Mouse (Mus musculus) liver, embryonic 14.5 days (tissue): ENCODE measurements around the gene Shisa6. TPM values are rescaled to one million over a fixed set of nuclear protein-coding genes. Genes with fewer than 3 reads are reported as not detected.

ENCODE experiments used
- ATAC-seq: fragments of 200-750 bp; cut with Nextera tagmentation; 2 replicates; pipeline ENCODE4 v1.8.0; 2017; ENCODE audit warnings: moderate number of reproducible peaks, mild to moderate bottlenecking, moderate library complexity; ENCODE audit not compliant: insufficient read depth
- DNase-seq, 3 experiments: peaks; one replicate each; pipeline ENCODE4 v3.0.0-alpha.2; 2012 to 2013; ENCODE audit warnings: low read depth in 3 of 3, low spot score in 3 of 3
- H3K27ac ChIP-seq: fragments of 300-500 bp; sonication (generic); 2 replicates; pipeline ENCODE4 v1.5.1; 2014; ENCODE audit warnings: moderate library complexity, mild to moderate bottlenecking, control low read depth, inconsistent platforms
- H3K27me3 ChIP-seq: fragments of 300-500 bp; sonication (generic); 2 replicates; pipeline ENCODE4 v1.6.1; 2014; ENCODE audit warnings: mild to moderate bottlenecking, low read length, moderate library complexity; ENCODE audit not compliant: control insufficient read depth, insufficient read depth
- H3K36me3 ChIP-seq: fragments of 300-500 bp; sonication (generic); replicated peaks from 2 replicates; pipeline ENCODE4 v1.6.1; 2014; ENCODE audit warnings: low read depth; ENCODE audit not compliant: control insufficient read depth, insufficient read depth
- H3K4me1 ChIP-seq, 2 experiments: fragments of 200-500 bp in 1 of 2; fragments of 300-500 bp in 1 of 2; sonication (generic) in 1 of 2; replicated peaks; 2 replicates each; pipeline ENCODE4 v1.6.1; 2012 to 2014; ENCODE audit warnings: antibody characterized with exemption in 1 of 2, inconsistent platforms in 1 of 2, low read length in 1 of 2; ENCODE audit not compliant: control insufficient read depth in 2 of 2, insufficient read depth in 2 of 2
- H3K4me2 ChIP-seq: fragments of 300-500 bp; sonication (generic); 2 replicates; pipeline ENCODE4 v1.6.1; 2014; ENCODE audit warnings: low read depth, mild to moderate bottlenecking, control low read depth, moderate library complexity
- H3K4me3 ChIP-seq, 2 experiments: fragments of 200-500 bp in 1 of 2; fragments of 300-500 bp in 1 of 2; sonication (generic) in 1 of 2; 2 replicates each; pipeline ENCODE4 v1.5.1; 2012 to 2014; ENCODE audit warnings: low read depth in 2 of 2, low read length in 2 of 2, mild to moderate bottlenecking in 2 of 2, control low read depth in 1 of 2, inconsistent platforms in 1 of 2, moderate library complexity in 1 of 2; ENCODE audit not compliant: insufficient read depth in 1 of 2
- H3K9ac ChIP-seq: fragments of 300-500 bp; sonication (generic); replicated peaks from 2 replicates; pipeline ENCODE4 v1.6.1; 2014; ENCODE audit warnings: mild to moderate bottlenecking, control low read depth, moderate library complexity
- H3K9me3 ChIP-seq: fragments of 300-500 bp; sonication (generic); 2 replicates; pipeline ENCODE4 v1.6.1; 2016; ENCODE audit warnings: low read length, mixed read lengths; ENCODE audit not compliant: control insufficient read depth
- CTCF ChIP-seq: IDR thresholded peaks from 2 replicates; pipeline ENCODE4 v1.5.1; 2016; ENCODE audit warnings: antibody characterized with exemption, low read depth, control low read depth
- EP300 ChIP-seq: IDR thresholded peaks from 2 replicates; pipeline ENCODE4 v1.6.1; 2016; ENCODE audit warnings: antibody characterized with exemption, low read depth
- WGBS: fragments of 180-500 bp; shearing (Covaris S2); extraction: QIAGEN DNeasy Blood & Tissue Kit; methylation state at CpG from one replicate; pipeline ENCODE4 v1.1.7; 2014; ENCODE audit not compliant: insufficient replicate concordance; 5-methylcytosine and 5-hydroxymethylcytosine counted together
- polyA plus RNA-seq, 2 experiments: library from polyadenylated mRNA; depleted of rRNA in 1 of 2; stranded (reverse) in 1 of 2; unstranded in 1 of 2; fragments of >200 nt; fragmentation: Nextera tagmentation in 1 of 2; extraction: Ambion mirVana in 1 of 2; gene quantifications; 2 replicates each; pipeline versions ENCODE4 v1.2.1 to v1.2.3; 2012 to 2014

Gene Shisa6
- polyA plus RNA-seq, 2 experiments, result under 0.01 TPM; not detected in 1

GRCm38 (mm10) chr11:66522376-66522775 lies 3.4 kb downstream of the Shisa6 start:
- Histone ChIP-seq H3K9me3 (no peaks in the 10 kb centered on the region), H3K9ac (no peak overlapping the region), H3K4me1 (no peaks in the 10 kb centered on the region), H3K4me2 (no peak overlapping the region), H3K36me3 (no peaks in the 10 kb centered on the region), H3K4me3 (no peak overlapping the region), H3K27me3 (peaks cover 39% of the 10 kb centered on the region), H3K27ac (no peak overlapping the region)
- DNase-seq (no peak), ATAC-seq (no peak)
- TF ChIP-seq EP300 (no peak), CTCF (no peak)
- WGBS, result 39% methylated on average over 4 of the region's 4 CpGs

DNA sequence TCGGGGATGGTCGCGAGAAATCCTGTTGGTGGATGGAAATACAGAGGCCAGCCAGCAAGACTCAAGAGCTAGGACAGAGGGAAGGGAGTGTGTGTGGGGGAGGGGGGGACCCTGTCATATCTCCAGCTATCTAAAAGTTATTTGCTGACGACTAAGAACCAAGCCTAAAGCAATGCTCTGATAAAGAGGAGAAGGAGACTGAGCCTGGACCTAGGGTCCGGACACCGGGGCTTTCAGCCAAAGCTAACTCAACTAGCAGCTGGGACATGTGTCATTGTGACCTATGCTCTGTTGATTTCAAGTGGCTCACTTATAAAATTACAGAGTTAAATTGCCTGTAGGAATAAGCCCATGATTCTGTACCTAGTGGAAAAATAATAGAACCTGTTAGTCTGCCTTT lies 6.4 kb downstream of the Shisa6 start:
- no peak for TF ChIP-seq EP300
- TF ChIP-seq CTCF, result no peak
- peaks cover 10% of the 10 kb centered on the region for H3K27me3 ChIP-seq
- DNase-seq, result no peak
- H3K27ac ChIP-seq, result no peak overlapping the region
- H3K4me1 ChIP-seq, result no peaks in the 10 kb centered on the region
- WGBS, result 69% methylated on average over 6 of the region's 6 CpGs
- no peaks in the 10 kb centered on the region for H3K36me3 ChIP-seq
- H3K9me3 ChIP-seq, result no peaks in the 10 kb centered on the region
- H3K9ac ChIP-seq, result no peak overlapping the region
- H3K4me3 ChIP-seq, result no peak overlapping the region
- H3K4me2 ChIP-seq, result no peak overlapping the region
- ATAC-seq, result no peak

- ATAC-seq, result no peak
- no peak overlapping the region for H3K4me3 ChIP-seq
- no peak overlapping the region for H3K27ac ChIP-seq
- no peak overlapping the region for H3K4me2 ChIP-seq
- no peak for DNase-seq
- no peaks in the 10 kb centered on the region for H3K9me3 ChIP-seq
- no peak overlapping the region for H3K9ac ChIP-seq
- no peaks in the 10 kb centered on the region for H3K27me3 ChIP-seq
- 55% methylated on average over 5 of the region's 5 CpGs for WGBS
- TF ChIP-seq EP300 (no peak), CTCF (no peak)
- no peaks in the 10 kb centered on the region for H3K36me3 ChIP-seq
- no peaks in the 10 kb centered on the region for H3K4me1 ChIP-seq
These were observed 11.4 kb downstream of the Shisa6 start for GRCm38 (mm10) chr11:66514346-66514745.

DNA sequence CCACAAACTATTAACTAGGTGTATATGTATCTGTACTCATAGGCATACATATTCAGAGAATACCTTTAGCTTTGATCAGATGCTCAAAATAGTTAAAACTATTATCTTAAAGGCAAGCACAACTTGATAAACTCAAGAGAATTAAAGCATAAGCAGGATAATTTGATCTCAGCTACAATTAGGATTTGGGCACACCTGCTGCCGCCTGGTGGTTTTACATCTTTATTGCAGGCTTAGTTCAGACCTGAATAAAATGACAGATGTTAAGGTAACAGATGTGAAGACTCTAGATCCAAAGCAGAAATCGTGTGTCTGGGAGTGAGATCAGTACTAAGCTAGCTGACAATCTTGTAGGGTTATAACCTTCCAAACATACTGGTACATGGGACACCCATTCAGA lies 24.8 kb downstream of the Shisa6 start:
- Histone ChIP-seq H3K4me2 (no peak overlapping the region), H3K9ac (no peak overlapping the region), H3K4me3 (no peak overlapping the region), H3K36me3 (no peaks in the 10 kb centered on the region), H3K27me3 (no peaks in the 10 kb centered on the region), H3K4me1 (no peaks in the 10 kb centered on the region), H3K9me3 (no peaks in the 10 kb centered on the region), H3K27ac (no peak overlapping the region)
- WGBS, result 42% methylated on average over 2 of the region's 2 CpGs
- no peak for DNase-seq
- TF ChIP-seq EP300 (no peak), CTCF (no peak)
- no peak for ATAC-seq

GRCm38 (mm10) chr11:66498857-66499445 lies 26.8 kb downstream of the Shisa6 start:
- DNase-seq, result no peak

More at GRCm38 (mm10) chr11:66498857-66499445, 26.8 kb downstream of the Shisa6 start:
- Histone ChIP-seq H3K36me3 (no peaks in the 10 kb centered on the region), H3K4me2 (no peak overlapping the region), H3K4me1 (no peaks in the 10 kb centered on the region), H3K9ac (no peak overlapping the region), H3K4me3 (no peak overlapping the region), H3K27me3 (no peaks in the 10 kb centered on the region), H3K9me3 (no peaks in the 10 kb centered on the region), H3K27ac (no peak overlapping the region)
- WGBS, result 66% methylated on average over 9 of the region's 9 CpGs
- TF ChIP-seq EP300 (no peak), CTCF (no peak)
- no peak for ATAC-seq
